Mouse (Mus musculus) liver, adult 2 months (tissue): ENCODE measurements at regions not wholly inside any gene's neighbourhood (a gene's known extent, or its start where the extent isn't known, plus 50 kb on each side); places are given as distances from the start of the nearest gene placed in this dataset.

Experiments used
- DNase-seq: peaks from one replicate; pipeline ENCODE4 v3.0.0-alpha.2; 2011; ENCODE audit warnings: low read depth, low spot score; ENCODE audit errors: extremely low read depth
- H3K27ac ChIP-seq: fragments of 200-500 bp; replicated peaks from 2 replicates; pipeline ENCODE4 v1.5.1; 2012; ENCODE audit warnings: low read depth, mild to moderate bottlenecking, control low read depth, inconsistent platforms, low read length; ENCODE audit not compliant: insufficient read depth
- H3K27me3 ChIP-seq: fragments of 200-500 bp; 2 replicates; pipeline ENCODE4 v1.6.1; 2012; ENCODE audit warnings: mild to moderate bottlenecking, moderate library complexity, low read length, inconsistent platforms; ENCODE audit not compliant: control insufficient read depth, insufficient read depth
- H3K36me3 ChIP-seq: fragments of 200-500 bp; 2 replicates; pipeline ENCODE4 v1.6.1; 2012; ENCODE audit warnings: low read length, inconsistent platforms; ENCODE audit not compliant: control insufficient read depth, insufficient read depth
- H3K4me1 ChIP-seq: fragments of 200-500 bp; 2 replicates; pipeline ENCODE4 v1.6.1; 2011; ENCODE audit warnings: low read length; ENCODE audit not compliant: control insufficient read depth, insufficient read depth
- H3K4me3 ChIP-seq: fragments of 200-500 bp; 2 replicates; pipeline ENCODE4 v1.5.1; 2011; ENCODE audit warnings: low read depth, mild to moderate bottlenecking, control low read depth, low read length, moderate library complexity; ENCODE audit not compliant: insufficient read depth
- H3K79me2 ChIP-seq: fragments of 200-500 bp; 2 replicates; pipeline ENCODE4 v1.6.1; 2012; ENCODE audit warnings: inconsistent platforms, mild to moderate bottlenecking, low read length, moderate library complexity; ENCODE audit not compliant: control insufficient read depth, insufficient read depth
- H3K9ac ChIP-seq: fragments of 200-500 bp; 2 replicates; pipeline ENCODE4 v1.6.1; 2012; ENCODE audit warnings: low read depth, mild to moderate bottlenecking, control low read depth, inconsistent platforms, low read length
- CTCF ChIP-seq: fragments of 200-500 bp; IDR thresholded peaks from 2 replicates; pipeline ENCODE4 v1.5.1; 2011; ENCODE audit warnings: low read depth, low read length, control low read depth
- POLR2A ChIP-seq: fragments of 200-500 bp; IDR thresholded peaks from 2 replicates; pipeline ENCODE4 v1.6.1; 2011; ENCODE audit warnings: low read length, control low read depth; ENCODE audit not compliant: insufficient read depth; ENCODE audit errors: extremely low read depth
- WGBS: fragments of 180-500 bp; shearing (Covaris S2); methylation state at CpG from one replicate; pipeline ENCODE4 v1.1.7; 2018; 5-methylcytosine and 5-hydroxymethylcytosine counted together

DNA sequence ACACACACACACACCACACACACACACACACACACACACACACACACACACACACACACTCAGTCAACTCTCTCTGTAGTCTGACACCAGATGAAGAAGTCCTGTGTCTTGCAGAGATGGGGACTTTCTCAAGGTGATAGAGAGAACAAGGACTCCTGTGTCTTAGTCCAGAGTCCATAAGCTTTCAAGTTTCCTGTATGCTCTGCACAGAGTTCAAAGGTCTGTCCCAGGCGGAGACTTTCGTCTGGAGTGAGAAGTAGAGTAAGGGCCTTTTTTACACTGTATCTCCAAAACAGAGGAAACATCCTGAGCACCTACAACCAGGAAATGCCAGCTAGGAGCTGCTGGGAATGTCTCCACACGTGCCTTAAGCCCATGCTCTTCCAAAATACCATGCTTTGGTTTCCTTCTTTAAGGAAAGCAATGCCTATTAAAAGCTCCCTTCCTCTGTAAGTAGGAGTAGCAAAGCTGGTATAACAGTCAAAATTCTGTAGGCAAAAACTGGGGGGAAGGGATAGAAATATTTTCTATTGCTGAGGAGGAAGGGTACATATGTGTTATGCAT, 459.9 kb upstream of the Zmiz1 start:
- no peaks in the 10 kb centered on the region for H3K4me1 ChIP-seq
- WGBS, result 76% methylated on average over 3 of the region's 3 CpGs
- no peak overlapping the region for H3K27ac ChIP-seq
- H3K4me3 ChIP-seq, result no peak overlapping the region
- H3K79me2 ChIP-seq, result no peaks in the 10 kb centered on the region
- no peaks in the 10 kb centered on the region for H3K36me3 ChIP-seq
- H3K9ac ChIP-seq, result no peak overlapping the region
- H3K27me3 ChIP-seq, result no peaks in the 10 kb centered on the region
- no peak for TF ChIP-seq POLR2A
- no peak for TF ChIP-seq CTCF
- no peak for DNase-seq

DNA sequence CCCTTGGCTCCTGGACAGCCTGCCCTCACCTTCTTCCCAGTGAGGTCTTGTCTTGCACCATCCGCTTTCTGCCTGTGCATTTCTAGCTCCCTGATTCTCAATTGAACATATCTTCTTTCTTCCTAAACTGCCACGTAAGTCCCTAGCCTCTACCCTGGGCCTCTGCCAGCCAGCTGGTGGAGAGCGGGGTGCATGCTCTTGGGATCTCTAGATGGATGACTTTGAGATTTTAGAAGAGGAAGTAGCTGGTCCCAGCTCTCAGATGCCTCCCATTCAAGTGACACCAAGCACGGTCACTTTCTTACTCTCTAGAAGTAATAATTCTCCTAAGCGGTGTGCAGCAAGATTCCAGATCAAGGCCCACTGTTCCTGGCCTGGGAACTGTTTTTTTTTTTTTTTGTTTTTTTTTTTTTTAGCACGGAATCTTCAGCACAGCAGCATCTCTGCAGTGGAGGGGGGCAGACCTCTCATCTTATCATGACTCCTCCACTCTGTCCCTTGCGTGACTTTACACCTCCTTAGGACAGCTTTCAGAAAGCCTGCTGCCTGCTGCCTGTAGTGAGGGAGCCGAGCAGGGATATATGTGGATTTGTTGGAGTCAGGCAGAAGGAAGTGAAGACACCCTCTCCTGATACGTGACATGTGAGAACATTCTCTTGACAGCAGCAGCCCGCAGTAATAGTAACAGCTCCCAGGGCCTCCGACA, 453.6 kb upstream of the Zmiz1 start:
- Histone ChIP-seq H3K27me3 (no peaks in the 10 kb centered on the region), H3K9ac (no peak overlapping the region), H3K36me3 (no peaks in the 10 kb centered on the region), H3K79me2 (no peaks in the 10 kb centered on the region), H3K4me1 (no peaks in the 10 kb centered on the region), H3K4me3 (no peak overlapping the region), H3K27ac (no peak overlapping the region)
- DNase-seq, result no peak
- 88% methylated on average over 11 of the region's 11 CpGs for WGBS
- TF ChIP-seq CTCF, result no peak
- no peak for TF ChIP-seq POLR2A

DNA sequence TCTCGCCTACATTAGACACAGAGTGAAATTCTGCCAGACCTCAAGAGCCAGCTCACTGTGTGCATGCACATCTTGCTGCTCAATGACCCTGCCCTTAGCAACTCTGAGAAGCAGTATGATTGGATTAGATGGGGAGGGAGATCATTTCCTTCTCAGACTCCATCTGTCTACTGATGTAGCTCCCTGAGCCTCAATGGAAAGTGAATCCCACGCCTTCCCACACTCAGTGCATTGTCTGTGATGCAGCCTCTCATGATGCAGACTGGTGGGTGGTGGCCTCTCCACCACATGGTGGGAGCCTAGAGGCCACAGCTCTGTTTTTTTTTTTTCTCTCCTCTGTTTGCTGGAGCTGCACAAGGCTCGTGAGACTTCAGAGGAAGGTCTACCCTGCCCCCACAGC, 447.1 kb upstream of the Zmiz1 start:
- Histone ChIP-seq H3K36me3 (no peaks in the 10 kb centered on the region), H3K27ac (no peak overlapping the region), H3K4me1 (no peaks in the 10 kb centered on the region), H3K9ac (no peak overlapping the region), H3K27me3 (no peaks in the 10 kb centered on the region), H3K4me3 (no peak overlapping the region), H3K79me2 (no peaks in the 10 kb centered on the region)
- 60% methylated on average over 3 of the region's 3 CpGs for WGBS
- DNase-seq, result no peak
- TF ChIP-seq POLR2A (no peak), CTCF (no peak)

DNA sequence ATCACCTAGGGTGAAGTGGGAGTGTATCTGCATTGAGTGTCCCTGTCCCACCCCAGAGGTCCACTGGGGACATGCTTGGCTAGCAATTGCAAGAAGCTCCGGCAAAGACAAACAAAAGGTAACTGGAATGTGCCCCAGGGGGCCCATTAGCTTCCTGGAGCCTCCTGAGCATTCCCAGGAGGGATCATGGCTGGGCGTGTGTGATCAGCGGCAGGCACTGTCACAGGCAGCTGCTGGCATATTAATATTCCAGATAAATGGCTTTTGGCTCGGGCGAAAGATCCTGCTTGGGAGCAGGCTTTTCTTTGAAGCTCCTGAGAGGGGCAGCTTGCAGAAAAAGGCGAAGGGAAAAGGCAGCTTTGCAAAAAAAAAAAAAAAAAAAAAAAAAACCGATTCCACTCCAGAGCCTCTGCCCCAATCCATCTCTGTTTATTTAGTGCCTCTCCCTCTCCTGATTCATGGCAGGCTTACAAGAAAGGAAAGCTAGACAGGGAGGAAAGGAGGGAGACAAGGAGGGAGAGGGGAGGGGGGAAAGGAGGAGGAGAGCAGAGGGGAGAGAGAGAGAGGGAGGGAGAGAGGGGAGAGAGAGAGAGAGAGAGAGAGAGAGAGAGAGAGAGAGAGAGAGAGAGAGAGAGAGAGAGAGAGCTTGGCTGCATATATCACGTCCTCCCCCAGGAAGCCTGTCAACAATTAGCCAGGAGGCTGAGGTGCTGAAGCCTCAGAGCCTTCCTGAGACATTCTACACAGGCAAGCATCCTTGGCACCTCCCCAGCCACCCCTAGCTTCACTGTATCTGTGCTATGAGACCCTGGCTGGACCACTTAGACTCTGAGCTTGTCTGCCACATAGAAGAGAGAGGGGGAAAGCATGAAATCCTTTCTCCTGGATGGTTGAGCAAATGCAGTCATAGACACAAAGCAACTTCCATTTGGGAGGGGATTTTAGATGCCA, 443.4 kb upstream of the Zmiz1 start:
- Histone ChIP-seq H3K27ac (no peak overlapping the region), H3K9ac (no peak overlapping the region), H3K4me1 (no peaks in the 10 kb centered on the region), H3K27me3 (no peaks in the 10 kb centered on the region), H3K79me2 (no peaks in the 10 kb centered on the region), H3K36me3 (no peaks in the 10 kb centered on the region), H3K4me3 (no peak overlapping the region)
- 13% methylated on average over 8 of the region's 8 CpGs for WGBS
- TF ChIP-seq POLR2A (no peak), CTCF (no peak)
- DNase-seq, result no peak

DNA sequence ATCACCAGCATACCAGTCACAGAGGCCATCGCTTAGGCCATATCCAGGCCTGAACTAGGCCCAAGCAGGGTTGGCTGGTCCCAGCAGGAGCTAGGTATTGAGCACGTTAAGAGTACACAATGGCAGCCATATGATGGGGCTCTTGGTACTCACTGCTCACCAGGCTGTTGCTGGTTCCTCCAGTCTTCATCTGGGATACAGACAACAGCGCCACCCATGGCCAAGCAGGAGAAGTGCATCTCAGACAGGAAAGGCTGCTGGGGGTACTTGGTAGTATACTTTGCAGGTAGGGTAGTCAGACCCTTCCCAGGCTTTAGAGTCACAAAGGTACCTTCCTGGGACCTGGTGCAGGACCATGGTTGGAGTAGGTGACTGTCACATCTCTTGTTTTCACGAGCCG, 441.1 kb upstream of the Zmiz1 start:
- 76% methylated on average over 5 of the region's 5 CpGs for WGBS
- no peak for DNase-seq

More for the DNA sequence above, 441.1 kb upstream of the Zmiz1 start:
- Histone ChIP-seq H3K27me3 (no peaks in the 10 kb centered on the region), H3K4me1 (no peaks in the 10 kb centered on the region; the same call in 1 of the 2 replicates), H3K36me3 (no peaks in the 10 kb centered on the region), H3K4me3 (no peak overlapping the region), H3K79me2 (no peaks in the 10 kb centered on the region), H3K27ac (no peak overlapping the region), H3K9ac (no peak overlapping the region)
- TF ChIP-seq POLR2A (no peak), CTCF (peak; percentile 42; the same call in 1 of the 2 replicates)
